Mouse (Mus musculus) heart, adult 9 months (tissue): ENCODE data around the gene Zfp94.
"Not testable (repeated sequence)": the region's sequence is repeated elsewhere in the genome, so short reads cannot be mapped to it uniquely, and the experiment has no call there.

Experiments
- DNase-seq, 2 experiments: peaks; one replicate each; pipeline ENCODE4 v3.0.0; 2022; ENCODE audit warnings: low spot score in 2 of 2

Zfp94 gene

DNA sequence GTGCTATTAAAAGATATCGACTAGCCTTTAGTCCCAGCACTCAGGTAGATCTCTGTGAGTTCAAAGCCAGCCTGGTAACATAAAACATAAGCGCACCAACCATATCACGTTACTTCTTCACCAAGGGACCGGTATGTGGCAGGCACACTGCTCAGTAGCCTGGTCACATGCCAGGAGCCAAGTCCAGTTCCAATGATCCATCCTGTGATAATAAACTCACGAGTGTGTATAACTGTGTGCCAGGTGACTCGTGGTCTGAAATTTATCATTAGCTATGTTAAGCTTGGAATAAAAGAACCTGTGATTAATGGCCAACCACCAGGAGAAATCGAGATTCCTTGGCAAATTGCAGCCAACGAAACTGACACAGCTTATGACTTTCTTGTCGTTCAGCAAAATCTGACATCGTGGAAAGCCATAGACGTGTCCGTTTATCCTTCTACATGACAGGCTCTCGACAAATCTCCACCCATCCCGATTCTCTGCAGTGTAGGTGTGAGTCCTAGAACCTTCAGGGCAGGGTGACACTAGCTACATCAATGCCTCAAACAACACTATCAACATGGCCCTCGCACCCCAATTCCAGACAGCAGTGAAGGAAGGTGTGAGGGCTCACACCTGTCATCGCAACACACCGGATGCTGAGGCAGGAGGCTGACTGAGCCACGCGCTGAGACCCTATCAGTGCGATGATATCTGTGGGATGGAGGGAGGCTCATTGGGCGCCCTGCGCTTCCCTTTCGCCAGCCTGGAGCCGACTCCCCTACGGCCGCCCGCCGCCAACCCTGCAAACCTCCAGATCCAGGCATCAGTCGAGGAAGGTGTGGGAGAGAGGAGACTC lies 520 bp downstream of the Zfp94 start:
- DNase-seq, result no peak

DNA sequence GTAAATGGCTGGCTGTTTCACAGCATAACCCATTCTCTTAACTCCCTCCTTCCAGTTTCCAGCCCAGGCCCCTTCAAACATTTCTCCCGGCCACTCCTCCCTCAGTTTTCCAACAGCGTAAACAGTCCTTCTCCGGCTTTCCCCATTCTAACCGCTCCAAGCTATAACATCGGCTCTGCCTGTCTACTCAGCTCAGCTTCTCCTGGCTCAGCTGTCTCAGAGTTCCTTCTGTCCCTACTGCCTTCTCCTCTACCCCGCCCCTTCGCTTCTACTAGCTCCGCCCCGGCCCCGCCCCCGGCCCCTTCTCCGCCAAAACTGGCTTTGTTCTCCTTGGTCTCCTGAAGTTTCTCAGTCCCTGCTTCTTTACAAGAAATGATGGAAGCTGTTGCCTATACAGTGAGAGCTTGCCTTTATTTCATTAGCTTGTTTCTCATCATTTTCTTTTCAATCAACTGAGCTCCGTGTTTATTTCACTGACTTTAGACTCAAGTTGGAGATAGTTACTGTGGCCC lies 15.6 kb downstream of the Zfp94 start, which contains the start of gene Zfp61:
Gene Zfp61 (minus strand): TSS at position 462 of the 512 bp plus-strand sequence.
- DNase-seq, result peak in 1 of 2 experiments; percentile 21

DNA sequence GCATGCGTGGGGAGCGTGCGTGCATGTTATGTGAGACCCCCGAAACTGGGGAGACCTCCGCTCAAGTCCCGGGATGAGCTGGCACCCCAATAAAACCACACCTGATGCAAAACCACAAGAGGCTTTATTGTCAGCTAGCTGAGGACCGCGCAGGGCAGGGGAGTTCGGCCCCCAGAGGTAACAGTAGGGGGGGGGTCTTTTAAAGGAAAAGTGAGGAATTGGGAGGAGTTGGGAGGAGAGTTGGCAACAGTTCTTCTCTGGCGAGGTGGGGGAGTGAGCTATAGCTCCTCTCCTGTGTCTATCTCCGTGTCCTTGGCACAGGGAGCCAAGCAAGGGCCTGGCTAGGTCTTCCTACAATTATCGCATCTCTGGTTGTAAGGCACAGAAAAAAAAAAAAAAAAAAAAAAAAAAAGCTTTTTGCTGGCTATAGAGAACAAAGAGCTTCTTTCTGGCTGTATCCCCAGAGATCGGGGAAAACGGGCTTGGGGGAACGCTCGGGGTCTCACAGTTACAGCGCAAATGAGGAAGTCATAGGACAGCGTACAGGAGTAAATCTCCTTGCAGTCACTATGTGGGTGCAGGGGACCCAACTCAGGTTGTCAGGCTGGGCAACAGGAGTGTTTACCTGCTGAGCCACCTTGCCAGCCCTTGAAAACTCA lies 16.5 kb downstream of the Zfp94 start:
- no peak for DNase-seq

DNA sequence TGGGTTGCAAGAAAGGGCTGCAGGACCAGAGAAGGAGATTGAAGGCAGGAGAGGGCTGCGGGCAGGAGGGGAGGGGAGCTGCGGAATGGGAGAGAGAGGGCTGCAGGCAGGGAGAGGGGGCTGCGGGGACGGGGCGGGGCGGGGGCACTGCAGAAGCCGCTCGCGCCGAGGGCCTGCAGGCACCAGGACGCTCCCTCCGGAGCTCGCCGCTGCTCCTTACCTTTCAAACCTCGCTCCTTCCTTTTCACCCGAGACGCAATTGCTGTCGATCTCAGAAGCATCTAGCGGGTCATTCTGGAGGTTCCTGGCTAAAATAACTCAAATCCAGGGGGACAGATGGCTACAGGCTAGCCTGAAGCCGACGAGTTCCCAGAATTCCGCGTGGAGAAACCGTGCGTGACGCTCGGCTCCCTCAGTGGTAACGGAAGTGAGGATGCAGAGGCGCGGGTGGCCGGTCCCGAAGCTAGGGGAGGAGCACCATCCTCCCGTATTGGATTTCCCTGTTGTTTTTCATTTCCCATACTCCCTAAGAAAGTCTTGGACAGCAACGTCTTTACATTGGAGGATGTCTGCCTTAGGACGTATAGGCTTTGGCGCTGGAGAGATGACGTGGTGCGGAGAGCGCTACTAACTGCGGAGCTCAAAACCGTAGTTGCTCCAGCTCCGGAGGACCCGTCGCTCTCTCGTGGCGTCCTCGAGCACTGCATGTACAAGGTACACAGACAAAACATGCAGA lies 17.3 kb downstream of the Zfp94 start:
- DNase-seq, result peak; percentile 67 to 70

DNA sequence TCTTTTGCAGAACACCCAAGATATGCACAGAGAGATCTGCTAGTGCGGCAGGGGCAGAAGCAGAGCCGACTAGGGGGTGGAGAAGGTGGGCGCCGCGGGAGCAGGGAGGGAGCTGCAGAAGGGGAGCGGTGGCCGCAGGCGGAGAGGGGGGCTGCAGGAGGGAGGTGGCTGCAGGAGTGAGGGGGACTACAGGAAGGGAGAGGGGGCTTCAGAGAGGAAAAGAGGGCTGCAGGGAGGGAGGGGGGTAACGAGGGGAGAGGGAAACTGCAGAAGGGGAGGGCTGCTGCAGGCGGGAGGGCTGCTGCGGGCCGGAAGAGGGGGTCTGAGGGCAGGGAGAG lies 17.9 kb downstream of the Zfp94 start:
- DNase-seq, result no peak

DNA sequence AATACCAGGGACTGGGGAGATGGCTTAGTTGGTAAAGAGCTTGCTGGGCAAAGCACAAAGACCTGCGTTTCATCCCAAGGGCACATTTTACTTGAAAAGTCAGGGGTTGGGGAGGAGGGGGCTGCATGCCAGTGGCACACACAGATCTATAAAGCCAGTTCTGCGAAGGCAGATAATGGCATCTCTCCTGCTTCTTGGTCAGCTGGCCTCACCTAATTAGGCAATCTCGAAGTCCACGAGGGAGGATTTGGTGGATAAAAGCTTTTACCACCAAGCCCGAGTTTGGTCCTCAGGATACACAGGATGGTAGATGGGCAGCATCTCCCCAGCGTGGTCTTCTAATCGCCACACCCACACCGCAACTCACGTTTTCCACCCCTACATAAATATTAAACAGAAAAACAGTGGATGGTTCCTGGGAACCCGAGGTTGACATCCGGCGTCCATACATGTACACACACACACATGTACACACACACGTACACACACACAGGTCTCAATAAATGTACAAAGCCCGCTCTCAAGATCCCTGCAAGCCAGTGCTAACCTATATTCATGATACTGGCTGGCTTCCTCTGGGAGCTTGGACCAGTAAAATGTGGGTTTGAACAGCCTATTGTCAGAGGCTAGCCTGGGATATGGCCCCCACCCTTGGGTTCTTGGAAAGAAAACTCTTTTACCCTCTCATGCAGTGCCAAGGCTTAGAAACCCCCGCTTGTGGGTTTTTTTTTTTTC lies 18.9 kb downstream of the Zfp94 start:
- DNase-seq, result no peak

DNA sequence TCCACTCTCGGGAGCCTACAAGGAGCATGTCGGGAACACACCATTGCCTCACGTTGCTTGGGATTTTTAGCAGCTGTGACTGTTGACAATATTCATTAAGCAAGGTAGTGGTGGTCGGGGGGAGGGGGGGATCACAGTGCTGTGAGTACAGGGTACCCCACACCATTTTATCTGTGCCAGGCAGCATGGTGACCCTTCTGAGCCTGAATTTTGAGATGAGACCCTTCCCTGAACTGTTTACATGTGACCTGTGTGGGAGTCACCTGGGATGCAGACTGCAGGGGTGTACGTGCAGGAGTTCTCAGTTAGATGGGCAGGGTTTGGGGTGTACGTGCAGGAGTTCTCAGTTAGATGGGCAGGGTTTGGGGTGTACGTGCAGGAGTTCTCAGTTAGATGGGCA lies 20.1 kb downstream of the Zfp94 start:
- no peak for DNase-seq

DNA sequence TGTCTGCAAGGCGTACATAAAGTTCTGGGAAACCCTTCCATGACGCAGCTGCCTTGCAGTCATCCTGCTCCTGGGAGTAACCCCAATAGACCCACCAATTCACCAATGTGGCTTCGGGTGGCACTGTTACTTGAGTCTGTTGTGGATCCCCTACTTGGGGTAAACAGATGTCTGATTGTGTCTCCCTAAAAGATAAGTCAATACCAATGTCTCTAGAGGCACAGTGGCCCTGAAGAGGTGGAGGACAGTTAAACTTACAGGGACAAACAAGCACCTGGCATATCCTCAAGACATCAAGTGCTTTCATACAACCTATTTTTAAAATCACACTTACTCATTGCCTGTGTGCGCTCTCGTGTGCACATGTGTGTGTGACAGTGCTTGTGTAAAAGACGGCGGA lies 21.1 kb downstream of the Zfp94 start:
- DNase-seq, result no peak

DNA sequence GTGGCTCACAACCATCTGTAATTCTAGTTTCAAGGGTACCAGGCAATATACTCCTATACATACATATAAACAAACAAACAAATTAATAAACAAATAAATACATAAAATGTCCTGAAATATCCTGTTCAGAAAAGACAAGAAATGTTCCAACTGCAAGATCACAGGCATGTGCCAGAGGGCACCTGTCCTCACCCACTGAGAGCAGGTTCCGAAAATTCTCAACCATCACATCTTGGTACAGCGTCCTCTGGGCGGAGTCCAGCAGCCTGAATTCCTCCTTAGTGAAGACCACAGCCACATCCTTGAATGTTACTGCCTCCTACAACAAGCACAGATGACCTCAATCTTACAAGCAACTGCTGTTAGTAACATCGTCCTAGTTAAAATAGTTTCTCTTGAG lies 21.7 kb downstream of the Zfp94 start:
- no peak for DNase-seq

DNA sequence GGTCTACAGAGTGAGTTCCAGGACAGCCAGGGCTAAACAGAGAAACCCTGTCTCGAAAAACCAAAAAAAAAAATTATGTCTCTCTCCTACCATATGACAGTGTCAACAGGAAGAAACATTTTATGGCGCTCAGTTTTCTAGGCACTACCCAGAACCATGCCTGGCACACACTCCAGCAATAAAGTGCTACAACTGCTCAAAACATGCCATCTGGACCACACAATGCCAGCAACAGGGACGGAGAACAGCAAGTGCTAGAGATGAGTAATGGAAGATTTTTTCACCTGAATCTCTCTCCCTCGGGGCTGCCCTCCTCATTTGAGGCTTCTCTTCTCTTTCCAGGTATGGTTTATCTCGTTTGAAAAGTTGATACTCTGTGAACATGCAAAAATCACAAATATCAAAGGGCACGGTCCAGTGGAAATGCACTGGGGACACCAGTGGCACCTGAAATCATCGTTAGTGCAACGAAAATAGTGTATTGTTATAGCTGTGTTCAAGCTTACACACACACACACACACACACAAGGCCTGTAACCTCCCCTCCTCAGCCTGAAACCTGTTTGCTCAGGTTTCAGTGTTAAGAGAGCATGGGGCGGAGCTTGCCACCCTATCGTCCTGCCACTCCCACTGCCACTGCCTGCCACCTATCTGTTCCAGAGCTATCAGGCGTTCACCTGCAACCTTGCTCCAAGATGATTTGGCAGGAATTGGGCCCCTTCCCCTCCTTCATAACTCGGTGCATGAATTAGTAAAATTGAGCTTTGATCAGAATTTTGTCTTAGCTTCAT lies 23.2 kb downstream of the Zfp94 start:
- DNase-seq, result no peak

DNA sequence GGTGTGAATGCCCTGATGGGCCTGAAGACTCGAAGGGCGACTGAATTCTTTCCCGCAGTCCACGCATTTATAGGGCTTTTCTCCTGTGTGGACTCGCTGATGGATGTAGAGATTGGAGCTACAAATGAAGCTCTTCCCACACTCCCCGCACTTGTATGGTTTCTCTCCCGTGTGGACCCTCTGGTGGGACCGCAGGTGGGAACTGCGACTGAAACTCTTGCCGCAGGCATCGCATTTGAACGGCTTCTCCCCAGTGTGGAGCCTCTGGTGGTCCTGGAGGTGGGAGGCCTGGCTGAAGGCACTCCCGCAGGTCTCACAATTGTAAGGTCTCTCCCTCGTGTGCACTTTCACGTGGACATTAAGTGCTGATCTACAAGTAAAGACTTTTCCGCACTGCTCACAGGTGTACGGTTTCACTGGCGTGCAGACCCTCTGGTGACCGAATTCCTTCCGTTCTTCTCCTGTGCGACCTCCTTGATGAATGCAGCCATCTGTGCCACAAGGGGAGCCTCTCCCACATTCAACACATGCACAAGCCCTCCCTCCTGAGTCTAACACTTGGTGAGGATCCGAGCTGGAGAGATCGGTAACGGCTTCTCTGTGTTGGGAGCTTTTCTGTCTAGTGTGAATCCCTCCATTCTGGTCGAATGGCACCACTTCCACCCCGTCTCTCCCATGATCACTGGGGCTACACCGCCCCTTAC lies 24.9 kb downstream of the Zfp94 start:
- DNase-seq, result no peak

DNA sequence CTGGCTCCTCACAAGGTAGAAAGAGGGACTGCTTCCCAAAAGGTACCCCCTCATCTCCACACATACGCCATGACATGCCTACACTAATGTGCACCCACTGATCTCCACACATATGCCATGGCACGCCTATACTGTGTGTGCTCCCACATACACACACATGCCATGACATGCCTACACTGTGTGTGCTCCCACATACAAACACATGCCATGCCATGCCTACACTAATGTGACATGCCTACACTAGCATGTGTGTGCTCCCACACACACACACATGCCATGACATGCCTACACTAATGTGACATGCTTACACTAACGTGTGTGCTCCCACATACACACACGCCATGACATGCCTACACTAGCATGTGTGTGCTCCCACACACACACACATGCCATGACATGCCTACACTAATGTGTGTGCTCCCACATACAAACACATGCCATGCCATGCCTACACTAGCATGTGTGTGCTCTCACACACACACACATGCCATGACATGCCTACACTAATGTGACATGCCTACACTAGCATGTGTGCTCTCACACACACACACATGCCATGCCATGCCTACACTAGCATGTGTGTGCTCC lies 26.3 kb downstream of the Zfp94 start:
- DNase-seq, result no peak

DNA sequence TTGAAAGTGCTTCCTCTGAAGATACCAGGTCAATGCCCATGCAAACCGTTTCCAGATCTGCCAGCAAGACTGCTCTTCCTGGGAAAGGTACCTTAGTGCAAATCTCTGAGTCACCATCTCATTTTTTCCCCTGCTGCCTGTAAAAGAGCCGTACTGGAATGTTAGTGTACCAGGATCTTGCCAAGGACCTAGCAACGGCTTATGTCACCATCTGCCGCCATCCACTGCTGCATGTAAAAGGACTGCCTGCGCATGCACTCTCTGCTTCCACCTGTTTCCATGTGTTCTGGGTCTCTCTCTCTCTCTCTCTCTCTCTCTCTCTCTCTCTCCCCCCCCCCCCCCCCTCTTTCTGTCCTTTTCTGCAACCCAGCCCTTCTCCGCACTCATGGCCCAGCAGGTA lies 28.0 kb downstream of the Zfp94 start:
- no peak for DNase-seq

DNA sequence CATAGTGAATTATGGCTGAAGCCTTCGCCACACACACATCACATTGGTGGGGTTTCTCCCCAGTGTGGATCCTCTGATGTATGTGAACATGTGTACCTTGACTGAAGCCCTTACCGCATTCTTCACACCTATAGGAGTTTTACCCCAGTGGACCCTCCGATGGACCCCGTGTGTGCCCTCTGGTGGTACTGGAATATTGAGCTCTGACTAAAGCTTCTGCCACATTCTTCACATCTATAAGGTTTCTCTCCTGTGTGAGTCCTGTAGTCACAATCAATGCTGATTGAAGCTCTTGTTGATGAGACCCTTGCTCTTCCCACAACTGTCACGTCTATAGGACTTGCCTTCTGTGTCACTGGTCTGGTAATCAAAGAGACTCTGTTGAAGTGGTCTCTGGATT lies 28.8 kb downstream of the Zfp94 start:
- no peak for DNase-seq

DNA sequence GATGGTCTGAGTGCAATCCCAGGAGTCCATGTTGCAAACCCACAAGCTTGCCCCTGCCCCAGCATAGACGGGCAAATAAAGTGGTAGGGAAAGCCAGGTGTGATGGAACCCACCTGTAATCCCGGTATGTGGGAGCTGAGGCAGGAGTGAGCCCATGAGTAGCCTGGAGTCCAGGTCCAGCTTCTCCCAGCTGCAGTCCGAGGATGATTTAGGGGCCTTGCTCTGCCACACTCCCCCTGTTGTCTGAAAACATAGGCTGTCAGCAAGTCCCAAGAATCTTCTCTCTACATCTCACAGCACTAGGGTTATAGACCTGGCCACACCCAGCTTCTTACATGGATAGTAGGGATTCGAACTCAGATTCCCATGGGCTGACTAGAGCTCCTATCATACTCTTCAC lies 29.6 kb downstream of the Zfp94 start:
- DNase-seq, result no peak

DNA sequence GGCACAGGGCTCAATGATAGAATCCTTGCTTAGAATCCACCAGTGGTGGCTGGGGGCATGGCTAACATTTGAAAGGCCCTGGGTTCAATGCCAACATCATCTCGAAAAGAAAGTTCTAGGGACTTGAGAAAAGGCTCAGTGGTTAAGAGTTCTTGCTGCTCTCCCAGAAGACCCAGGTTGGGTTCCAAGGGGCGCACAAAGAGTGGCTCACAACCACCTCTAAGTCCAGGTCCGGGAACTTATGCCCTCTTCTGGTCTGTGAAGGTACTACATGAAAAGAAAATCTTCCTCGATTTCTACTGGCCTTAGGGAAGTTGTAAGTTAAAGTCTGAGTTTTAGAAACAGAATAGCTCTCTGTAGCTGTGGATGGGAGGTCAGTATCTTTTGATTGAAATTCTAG lies 30.4 kb downstream of the Zfp94 start:
- no peak for DNase-seq

DNA sequence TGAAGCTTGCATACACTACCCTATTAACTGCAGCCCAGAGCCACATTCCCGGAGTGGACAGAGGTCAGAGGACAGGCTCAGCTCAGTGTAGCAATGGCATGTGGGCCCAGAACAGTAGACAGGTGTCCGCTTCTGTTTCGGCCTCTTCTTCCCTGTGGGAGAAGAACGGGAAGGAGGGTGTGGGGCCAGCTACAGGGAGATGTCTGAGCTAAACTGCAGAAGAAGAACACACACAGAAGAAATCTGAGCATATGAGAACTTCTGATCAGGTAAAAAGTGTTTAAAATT lies 35.7 kb downstream of the Zfp94 start:
- no peak for DNase-seq

DNA sequence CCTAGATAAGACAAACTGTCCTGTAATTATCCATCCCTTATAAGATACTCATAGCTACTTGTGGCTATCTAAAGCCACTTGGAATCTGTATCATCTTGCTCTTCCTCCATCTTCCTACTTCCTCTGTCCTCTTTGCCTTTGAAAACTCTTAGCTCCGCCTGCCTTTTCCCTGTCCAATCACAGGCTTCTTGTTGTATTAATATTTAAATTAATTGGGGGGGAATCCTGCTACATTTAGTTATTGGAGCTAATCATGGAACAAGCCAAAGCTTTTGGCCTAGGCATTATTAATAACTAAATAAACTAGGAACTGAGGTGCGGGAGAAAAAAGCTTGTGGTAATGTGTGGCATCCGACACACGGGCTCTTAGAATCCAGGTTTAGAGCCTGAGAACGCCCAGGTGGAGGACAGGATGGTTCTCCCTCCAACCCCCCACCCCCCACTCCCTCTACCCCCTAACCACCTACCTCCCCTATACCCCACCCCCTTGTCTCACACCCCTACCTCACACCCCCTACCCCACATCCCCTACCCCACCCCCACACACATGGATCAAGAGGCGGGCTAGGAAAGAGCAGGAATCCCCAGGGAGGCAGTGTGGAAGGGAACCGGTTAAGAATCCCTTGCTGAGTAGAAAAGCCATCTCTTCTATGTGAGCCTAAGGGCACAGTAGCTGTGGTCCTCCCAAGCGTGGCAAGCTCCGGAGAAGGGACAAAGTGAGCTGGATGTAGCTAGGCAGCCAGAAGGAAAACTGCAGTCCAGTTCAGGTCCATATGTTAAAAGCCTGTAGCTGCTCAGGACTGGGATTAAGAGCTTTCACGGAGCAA lies 36.2 kb downstream of the Zfp94 start:
- no peak for DNase-seq

DNA sequence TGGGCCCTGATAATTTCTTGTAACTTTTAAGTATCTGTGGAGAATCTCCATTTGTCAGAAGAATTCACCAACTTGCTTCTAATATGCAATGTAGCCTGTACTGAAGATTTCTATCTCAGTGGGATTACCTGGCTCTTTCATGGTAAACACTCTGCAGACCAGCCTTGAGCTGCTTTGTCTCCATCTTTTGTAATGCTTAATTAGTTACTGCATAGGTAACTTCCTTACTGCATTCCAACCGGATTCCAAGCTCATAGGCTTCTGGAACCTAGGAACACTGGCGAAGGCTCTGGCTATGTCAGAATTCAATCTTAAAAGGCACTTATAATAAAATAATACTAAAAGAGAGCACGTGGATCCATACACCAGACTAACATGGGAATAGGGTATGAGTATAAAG lies 37.7 kb downstream of the Zfp94 start:
- DNase-seq, result not testable (repeated sequence)
